Mouse (Mus musculus) hindbrain, embryonic 14.5 days (tissue): ENCODE results near the gene Yes1. TPM values are rescaled to one million over a fixed set of nuclear protein-coding genes. Genes with fewer than 3 reads are reported as not detected.

Source experiments
- ATAC-seq: fragments of 200-750 bp; cut with Nextera tagmentation; 2 replicates; pipeline ENCODE4 v1.8.0; 2017; ENCODE audit warnings: moderate number of reproducible peaks, mild to moderate bottlenecking, moderate TSS enrichment, moderate library complexity; ENCODE audit not compliant: low FRiP score
- DNase-seq: peaks from one replicate; pipeline ENCODE4 v3.0.0-alpha.2; 2015; ENCODE audit warnings: low spot score
- H3K27ac ChIP-seq: fragments of 300-500 bp; sonication (generic); 2 replicates; pipeline ENCODE4 v1.5.1; 2014; ENCODE audit warnings: mild to moderate bottlenecking, moderate library complexity
- H3K27me3 ChIP-seq: fragments of 300-500 bp; sonication (generic); 2 replicates; pipeline ENCODE4 v1.6.1; 2014; ENCODE audit warnings: mild to moderate bottlenecking, low read length, mixed read lengths; ENCODE audit not compliant: control insufficient read depth, insufficient read depth
- H3K36me3 ChIP-seq: fragments of 300-500 bp; sonication (generic); replicated peaks from 2 replicates; pipeline ENCODE4 v1.6.1; 2014; ENCODE audit not compliant: control insufficient read depth, insufficient read depth
- H3K4me1 ChIP-seq: fragments of 300-500 bp; sonication (generic); replicated peaks from 2 replicates; pipeline ENCODE4 v1.6.1; 2014; ENCODE audit warnings: antibody characterized with exemption, low read length, mixed read lengths; ENCODE audit not compliant: control insufficient read depth, insufficient read depth
- H3K4me2 ChIP-seq: fragments of 300-500 bp; sonication (generic); replicated peaks from 2 replicates; pipeline ENCODE4 v1.6.1; 2014; ENCODE audit warnings: mild to moderate bottlenecking, moderate library complexity
- H3K4me3 ChIP-seq: fragments of 300-500 bp; sonication (generic); replicated peaks from 2 replicates; pipeline ENCODE4 v1.5.1; 2014; ENCODE audit warnings: mild to moderate bottlenecking, low read length
- H3K9ac ChIP-seq: fragments of 300-500 bp; sonication (generic); 2 replicates; pipeline ENCODE4 v1.6.1; 2014
- H3K9me3 ChIP-seq: fragments of 300-500 bp; sonication (generic); 2 replicates; pipeline ENCODE4 v1.6.1; 2016; ENCODE audit warnings: low read length; ENCODE audit not compliant: control insufficient read depth
- WGBS: fragments of 180-500 bp; shearing (Covaris S2); extraction: QIAGEN DNeasy Blood & Tissue Kit; methylation state at CpG from one replicate; pipeline ENCODE4 v1.1.7; 2014; 5-methylcytosine and 5-hydroxymethylcytosine counted together
- polyA plus RNA-seq: library from polyadenylated mRNA; unstranded; fragments of >200 nt; fragmentation: Nextera tagmentation; extraction: Ambion mirVana; gene quantifications from 2 replicates; pipeline ENCODE4 v1.2.1, GENCODE M21; 2014

The Yes1 gene
- polyA plus RNA-seq, result 25.0 and 27.2 TPM in 2 replicates

DNA sequence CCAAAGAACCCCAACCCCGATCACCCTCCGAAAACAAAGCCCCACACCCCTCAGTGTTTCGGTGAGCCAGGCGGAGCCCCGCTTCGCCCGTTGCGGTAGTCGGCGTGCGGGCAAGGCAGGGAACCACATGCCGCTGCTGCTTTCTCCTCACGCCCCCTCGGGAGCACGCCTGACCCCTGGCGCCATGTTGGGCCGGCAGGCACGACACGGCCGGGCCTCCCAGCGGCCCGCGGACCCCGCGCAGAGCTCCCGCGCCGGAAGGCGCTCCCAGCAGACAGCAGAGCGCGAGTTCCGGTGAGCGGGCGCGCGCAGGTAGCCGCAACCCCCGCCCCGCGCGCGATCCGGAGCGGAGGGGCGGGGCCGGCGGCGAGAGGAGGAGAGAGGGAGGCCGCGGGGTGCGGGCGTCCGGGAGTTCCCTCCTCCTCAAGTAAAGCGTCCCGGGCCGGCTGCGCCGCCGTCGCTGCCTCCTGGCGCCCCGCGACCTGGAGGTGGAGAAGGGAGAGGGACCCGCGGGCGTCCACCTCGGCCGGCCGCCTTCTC, at the start of gene Yes1:
Gene Yes1, plus strand, starts transcription at position 371 of the 540 bp plus-strand sequence.
- Histone ChIP-seq H3K9me3 (no peaks in the 10 kb centered on the region), H3K4me3 (peak within 1 kb of the TSS; percentile 93), H3K36me3 (no peaks in the 10 kb centered on the region), H3K4me1 (peaks cover 12% of the 10 kb centered on the region), H3K27ac (peak within 1 kb of the TSS; percentile 90), H3K9ac (peak within 1 kb of the TSS; percentile 80), H3K4me2 (peak within 1 kb of the TSS; percentile 94), H3K27me3 (no peaks in the 10 kb centered on the region)
- DNase-seq (peak; percentile 84), ATAC-seq (peak; percentile 92)
- under 1% methylated on average over 58 of the region's 69 CpGs for WGBS

DNA sequence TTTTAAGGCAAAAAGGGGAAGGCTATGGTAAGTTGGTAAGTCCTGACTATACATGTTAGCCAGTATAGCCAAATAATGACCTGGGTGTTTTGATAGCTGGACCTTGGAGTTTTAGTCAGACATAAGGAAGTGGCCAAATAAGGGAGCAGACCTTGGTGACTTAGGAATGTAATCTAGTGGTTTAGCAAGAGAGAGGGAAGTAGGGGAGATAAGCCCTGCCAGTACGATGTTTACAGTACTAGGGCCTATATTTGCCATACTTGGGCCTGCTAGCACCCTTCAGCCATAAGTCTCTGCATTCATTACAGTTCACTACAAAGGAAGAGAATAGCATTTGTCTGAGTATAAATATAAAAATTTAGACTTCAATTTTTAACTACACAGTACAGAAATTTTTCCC, 46.3 kb upstream of the Yes1 start:
- no peaks in the 10 kb centered on the region for H3K4me1 ChIP-seq

DNA sequence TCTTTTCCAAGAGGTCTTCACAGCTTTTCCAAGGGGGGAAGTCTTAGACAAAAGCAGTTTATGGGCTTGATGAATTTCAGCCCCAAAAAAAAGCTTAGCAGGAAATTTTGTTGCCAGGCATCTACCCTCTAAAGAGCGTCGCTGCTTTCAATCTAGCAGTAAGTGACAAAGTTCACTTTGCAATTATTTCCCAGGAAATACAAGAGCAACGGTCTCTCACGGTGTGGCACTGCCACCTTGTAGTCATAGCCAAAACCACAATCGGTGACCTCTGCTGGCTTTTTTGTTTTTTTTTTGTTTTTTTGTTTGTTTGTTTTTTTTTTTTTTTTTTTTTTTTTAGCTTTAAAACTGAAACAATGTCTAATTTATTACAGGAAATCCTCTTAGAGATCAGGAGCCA, 39.2 kb upstream of the Yes1 start:
- Histone ChIP-seq H3K4me3 (no peak overlapping the region), H3K36me3 (no peaks in the 10 kb centered on the region), H3K9ac (no peak overlapping the region), H3K27me3 (no peaks in the 10 kb centered on the region), H3K4me2 (no peak overlapping the region), H3K9me3 (no peaks in the 10 kb centered on the region), H3K27ac (no peak overlapping the region), H3K4me1 (no peaks in the 10 kb centered on the region)
- no peak for DNase-seq
- 82% methylated on average over 5 of the region's 5 CpGs for WGBS
- ATAC-seq, result no peak

More for the DNA sequence above, 46.3 kb upstream of the Yes1 start:
- Histone ChIP-seq H3K27me3 (no peaks in the 10 kb centered on the region), H3K4me2 (no peak overlapping the region), H3K36me3 (no peaks in the 10 kb centered on the region), H3K4me3 (no peak overlapping the region), H3K9ac (no peak overlapping the region), H3K27ac (no peak overlapping the region), H3K9me3 (no peaks in the 10 kb centered on the region)
- DNase-seq, result no peak
- ATAC-seq, result no peak
- 80% methylated on average over 1 of the region's 1 CpGs for WGBS

DNA sequence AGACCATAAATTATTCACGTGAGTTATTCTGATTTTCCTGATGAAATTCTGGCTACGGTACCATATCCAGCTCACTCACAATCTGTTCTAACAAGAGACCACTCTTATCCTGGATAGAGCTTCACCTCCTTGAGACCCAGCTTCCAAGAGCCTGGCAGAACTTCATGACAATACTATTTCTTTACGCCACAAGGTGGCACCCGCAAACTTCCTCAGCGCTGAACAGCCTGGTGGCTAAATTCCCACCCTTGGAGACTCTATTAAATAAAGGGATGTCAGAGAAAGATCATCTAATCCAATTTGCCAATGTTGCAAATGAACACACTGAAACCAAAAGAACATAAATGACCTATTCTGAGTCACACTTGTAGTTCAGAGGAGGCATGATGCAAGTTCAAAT, 22.8 kb upstream of the Yes1 start:
- H3K27ac ChIP-seq, result no peak overlapping the region
- ATAC-seq, result no peak
- WGBS, result 16% methylated on average over 5 of the region's 5 CpGs
- H3K36me3 ChIP-seq, result no peaks in the 10 kb centered on the region
- H3K4me2 ChIP-seq, result no peak overlapping the region
- H3K27me3 ChIP-seq, result no peaks in the 10 kb centered on the region
- no peak overlapping the region for H3K9ac ChIP-seq
- no peaks in the 10 kb centered on the region for H3K4me1 ChIP-seq
- H3K4me3 ChIP-seq, result no peak overlapping the region
- peak; percentile 83 for DNase-seq
- H3K9me3 ChIP-seq, result no peaks in the 10 kb centered on the region

GRCm38 (mm10) chr5:32593793-32594192, 17.2 kb upstream of the Yes1 start:
- Histone ChIP-seq H3K4me1 (no peaks in the 10 kb centered on the region), H3K9ac (no peak overlapping the region), H3K27me3 (no peaks in the 10 kb centered on the region), H3K4me3 (no peak overlapping the region), H3K27ac (no peak overlapping the region), H3K4me2 (no peak overlapping the region), H3K36me3 (no peaks in the 10 kb centered on the region), H3K9me3 (no peaks in the 10 kb centered on the region)
- WGBS, result 25% methylated on average over 4 of the region's 4 CpGs
- ATAC-seq, result no peak
- peak; percentile 58 for DNase-seq

- no peak overlapping the region for H3K9ac ChIP-seq
- ATAC-seq (no peak), DNase-seq (no peak)
- no peaks in the 10 kb centered on the region for H3K9me3 ChIP-seq
- H3K4me3 ChIP-seq, result no peak overlapping the region
- H3K4me2 ChIP-seq, result no peak overlapping the region
- no peaks in the 10 kb centered on the region for H3K36me3 ChIP-seq
- H3K4me1 ChIP-seq, result no peaks in the 10 kb centered on the region
- H3K27ac ChIP-seq, result no peak overlapping the region
- 72% methylated on average over 5 of the region's 5 CpGs for WGBS
- H3K27me3 ChIP-seq, result no peaks in the 10 kb centered on the region
These were observed 16.6 kb upstream of the Yes1 start for GRCm38 (mm10) chr5:32594358-32594757.

GRCm38 (mm10) chr5:32605911-32606310, 5.1 kb upstream of the Yes1 start:
- ATAC-seq (no peak), DNase-seq (no peak)
- Histone ChIP-seq H3K9me3 (no peaks in the 10 kb centered on the region), H3K36me3 (no peaks in the 10 kb centered on the region), H3K4me2 (no peak overlapping the region), H3K9ac (no peak overlapping the region), H3K27ac (no peak overlapping the region), H3K4me3 (no peak overlapping the region), H3K4me1 (peaks cover 6% of the 10 kb centered on the region), H3K27me3 (no peaks in the 10 kb centered on the region)
- WGBS, result 91% methylated on average over 1 of the region's 1 CpGs

- 66% methylated on average over 2 of the region's 2 CpGs for WGBS
- no peak for ATAC-seq
These were observed 3.1 kb upstream of the Yes1 start for GRCm38 (mm10) chr5:32607776-32608355.

DNA sequence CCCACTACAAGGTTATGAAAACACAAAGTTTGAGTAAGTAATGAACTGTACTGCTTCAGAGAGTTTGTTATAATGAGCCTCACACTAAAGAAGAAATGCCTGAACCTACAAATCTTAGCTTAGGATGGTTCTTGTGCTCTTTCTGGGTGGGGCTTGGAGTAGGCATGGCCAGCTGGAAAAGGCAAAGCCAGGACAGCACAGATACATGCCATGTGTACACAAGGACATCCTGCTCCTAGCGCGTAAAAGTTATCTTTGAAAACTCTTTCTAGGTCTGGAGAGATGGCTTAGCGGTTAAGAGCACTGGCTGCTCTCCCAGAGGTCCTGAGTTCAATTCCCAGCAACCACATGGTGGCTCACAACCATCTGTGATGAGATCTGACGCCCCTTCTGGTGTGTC, 2.5 kb upstream of the Yes1 start:
- Histone ChIP-seq H3K9me3 (no peaks in the 10 kb centered on the region), H3K4me1 (peaks cover 6% of the 10 kb centered on the region), H3K4me2 (no peak overlapping the region), H3K36me3 (no peaks in the 10 kb centered on the region), H3K9ac (no peak overlapping the region), H3K27ac (no peak overlapping the region), H3K27me3 (no peaks in the 10 kb centered on the region), H3K4me3 (no peak overlapping the region)
- ATAC-seq, result no peak
- no peak for DNase-seq
- 86% methylated on average over 4 of the region's 4 CpGs for WGBS

More at GRCm38 (mm10) chr5:32607776-32608355, 3.1 kb upstream of the Yes1 start:
- no peaks in the 10 kb centered on the region for H3K36me3 ChIP-seq
- no peaks in the 10 kb centered on the region for H3K9me3 ChIP-seq
- no peak overlapping the region for H3K9ac ChIP-seq
- H3K4me3 ChIP-seq, result no peak overlapping the region
- no peaks in the 10 kb centered on the region for H3K27me3 ChIP-seq
- no peak for DNase-seq
- no peak overlapping the region for H3K27ac ChIP-seq
- peaks cover 6% of the 10 kb centered on the region for H3K4me1 ChIP-seq
- H3K4me2 ChIP-seq, result no peak overlapping the region
